Mouse (Mus musculus) stomach, embryonic 16.5 days (tissue): ENCODE measurements at regions not wholly inside any gene's neighbourhood (a gene's known extent, or its start where the extent isn't known, plus 50 kb on each side); places are given as distances from the start of the nearest gene placed in this dataset.

Source experiments
- ATAC-seq: fragments of 200-750 bp; cut with Nextera tagmentation; 2 replicates; pipeline ENCODE4 v1.8.0; 2017; ENCODE audit warnings: moderate number of reproducible peaks, moderate TSS enrichment; ENCODE audit not compliant: insufficient read depth, low FRiP score
- H3K27ac ChIP-seq: fragments of 300-500 bp; sonication (generic); 2 replicates; pipeline ENCODE4 v1.5.1; 2014; ENCODE audit warnings: low read length
- H3K27me3 ChIP-seq: fragments of 300-500 bp; sonication (generic); 2 replicates; pipeline ENCODE4 v1.6.1; 2014; ENCODE audit warnings: low read length, control low read depth, mixed read lengths; ENCODE audit not compliant: control insufficient read depth, insufficient read depth
- H3K36me3 ChIP-seq: fragments of 300-500 bp; sonication (generic); 2 replicates; pipeline ENCODE4 v1.6.1; 2014; ENCODE audit warnings: low read length; ENCODE audit not compliant: control insufficient read depth, insufficient read depth
- H3K4me1 ChIP-seq: fragments of 300-500 bp; sonication (generic); 2 replicates; pipeline ENCODE4 v1.6.1; 2014; ENCODE audit warnings: low read length, control low read depth, mixed read lengths; ENCODE audit not compliant: control insufficient read depth, insufficient read depth
- H3K4me2 ChIP-seq: fragments of 300-500 bp; sonication (generic); 2 replicates; pipeline ENCODE4 v1.6.1; 2014; ENCODE audit warnings: low read depth, low read length, mixed read lengths
- H3K4me3 ChIP-seq: fragments of 300-500 bp; sonication (generic); replicated peaks from 2 replicates; pipeline ENCODE4 v1.5.1; 2014; ENCODE audit warnings: mild to moderate bottlenecking, low read length
- H3K9ac ChIP-seq: fragments of 300-500 bp; sonication (generic); 2 replicates; pipeline ENCODE4 v1.6.1; 2014; ENCODE audit warnings: low read length
- H3K9me3 ChIP-seq: fragments of 300-500 bp; sonication (generic); replicated peaks from 2 replicates; pipeline ENCODE4 v1.6.1; 2016; ENCODE audit warnings: low read length, control low read depth; ENCODE audit not compliant: control insufficient read depth
- WGBS: fragments of 180-500 bp; shearing (Covaris S2); extraction: QIAGEN DNeasy Blood & Tissue Kit; methylation state at CpG from one replicate; pipeline ENCODE4 v1.1.7; 2014; 5-methylcytosine and 5-hydroxymethylcytosine counted together

- Histone ChIP-seq H3K4me2 (no peak overlapping the region), H3K9me3 (no peaks in the 10 kb centered on the region), H3K27me3 (no peaks in the 10 kb centered on the region), H3K4me3 (no peak overlapping the region), H3K27ac (no peak overlapping the region), H3K36me3 (no peaks in the 10 kb centered on the region), H3K4me1 (no peaks in the 10 kb centered on the region), H3K9ac (no peak overlapping the region)
- 69% methylated on average over 15 of the region's 15 CpGs for WGBS
- no peak for ATAC-seq
These were observed 365.5 kb downstream of the Foxo1 start for GRCm38 (mm10) chr3:52633491-52634100.

DNA sequence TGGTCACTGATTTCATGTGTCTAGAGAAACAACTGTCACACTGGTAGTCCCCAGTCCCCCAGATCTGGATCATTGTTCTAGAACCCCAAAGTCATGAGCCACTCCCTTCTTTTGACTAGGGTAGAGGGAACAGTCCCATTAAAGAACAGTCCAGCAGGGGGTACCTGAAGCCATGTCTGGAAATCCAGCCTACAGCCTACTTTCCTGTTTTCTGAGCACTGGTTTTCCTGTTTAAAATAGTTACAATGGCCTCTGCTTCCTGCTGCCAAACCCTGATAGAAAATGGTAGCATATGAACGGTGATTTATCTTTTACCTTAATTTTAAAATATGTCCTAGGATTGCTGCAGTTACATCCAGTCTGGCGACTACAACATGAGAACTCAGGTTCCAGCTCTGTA is 364.5 kb downstream of the Foxo1 start:
- no peak for ATAC-seq
- Histone ChIP-seq H3K27ac (no peak overlapping the region), H3K9ac (no peak overlapping the region), H3K27me3 (no peaks in the 10 kb centered on the region), H3K36me3 (no peaks in the 10 kb centered on the region), H3K4me3 (no peak overlapping the region), H3K4me2 (no peak overlapping the region), H3K9me3 (no peaks in the 10 kb centered on the region), H3K4me1 (no peaks in the 10 kb centered on the region)
- 78% methylated on average over 2 of the region's 2 CpGs for WGBS

GRCm38 (mm10) chr3:52630209-52630608 is 362.1 kb downstream of the Foxo1 start:
- Histone ChIP-seq H3K27ac (no peak overlapping the region), H3K36me3 (no peaks in the 10 kb centered on the region), H3K4me1 (no peaks in the 10 kb centered on the region), H3K4me3 (no peak overlapping the region), H3K4me2 (no peak overlapping the region), H3K9me3 (no peaks in the 10 kb centered on the region), H3K27me3 (no peaks in the 10 kb centered on the region), H3K9ac (no peak overlapping the region)
- ATAC-seq, result no peak
- 64% methylated on average over 5 of the region's 5 CpGs for WGBS

- Histone ChIP-seq H3K27me3 (no peaks in the 10 kb centered on the region), H3K4me2 (no peak overlapping the region), H3K4me1 (no peaks in the 10 kb centered on the region)
These were observed 357.0 kb downstream of the Foxo1 start for GRCm38 (mm10) chr3:52625125-52625524.

GRCm38 (mm10) chr3:52622530-52622929 is 354.4 kb downstream of the Foxo1 start:
- Histone ChIP-seq H3K4me1 (no peaks in the 10 kb centered on the region), H3K36me3 (no peaks in the 10 kb centered on the region), H3K27me3 (no peaks in the 10 kb centered on the region), H3K9ac (no peak overlapping the region), H3K27ac (no peak overlapping the region), H3K4me3 (no peak overlapping the region), H3K4me2 (no peak overlapping the region), H3K9me3 (no peaks in the 10 kb centered on the region)
- WGBS, result 87% methylated on average over 8 of the region's 8 CpGs
- no peak for ATAC-seq

More at GRCm38 (mm10) chr3:52625125-52625524, 357.0 kb downstream of the Foxo1 start:
- Histone ChIP-seq H3K4me3 (no peak overlapping the region), H3K9me3 (no peaks in the 10 kb centered on the region), H3K36me3 (no peaks in the 10 kb centered on the region), H3K9ac (no peak overlapping the region), H3K27ac (no peak overlapping the region)
- WGBS, result 73% methylated on average over 1 of the region's 1 CpGs
- no peak for ATAC-seq

DNA sequence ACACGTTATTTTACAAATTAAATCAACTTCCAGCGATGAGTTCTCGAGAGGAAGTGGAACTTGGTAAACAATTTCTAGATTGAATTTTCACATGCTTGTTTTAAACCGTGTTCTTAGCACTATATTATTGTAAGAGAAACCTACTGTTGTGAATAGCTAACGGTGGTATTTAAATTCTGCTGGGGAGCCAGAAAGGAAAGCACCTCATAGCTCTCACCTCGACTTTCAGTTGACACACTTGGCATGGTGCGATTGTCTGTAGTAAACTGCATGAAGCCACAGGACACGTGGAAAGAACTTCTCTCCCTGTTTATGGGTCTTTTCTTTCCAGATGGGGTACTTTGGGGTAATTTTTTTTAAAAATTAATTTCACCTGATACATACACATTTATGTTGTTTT is 353.8 kb downstream of the Foxo1 start:
- Histone ChIP-seq H3K4me1 (no peaks in the 10 kb centered on the region), H3K27me3 (no peaks in the 10 kb centered on the region), H3K4me2 (no peak overlapping the region), H3K9ac (no peak overlapping the region), H3K9me3 (no peaks in the 10 kb centered on the region), H3K27ac (no peak overlapping the region), H3K4me3 (no peak overlapping the region), H3K36me3 (no peaks in the 10 kb centered on the region)
- 76% methylated on average over 8 of the region's 8 CpGs for WGBS
- ATAC-seq, result no peak

- H3K27ac ChIP-seq, result no peak overlapping the region
- no peak for ATAC-seq
- no peaks in the 10 kb centered on the region for H3K9me3 ChIP-seq
- no peaks in the 10 kb centered on the region for H3K4me1 ChIP-seq
- no peaks in the 10 kb centered on the region for H3K27me3 ChIP-seq
- no peak overlapping the region for H3K9ac ChIP-seq
- H3K36me3 ChIP-seq, result no peaks in the 10 kb centered on the region
- WGBS, result 55% methylated on average over 2 of the region's 2 CpGs
- no peak overlapping the region for H3K4me3 ChIP-seq
- no peak overlapping the region for H3K4me2 ChIP-seq
These were observed 350.7 kb downstream of the Foxo1 start for GRCm38 (mm10) chr3:52618925-52619224.

DNA sequence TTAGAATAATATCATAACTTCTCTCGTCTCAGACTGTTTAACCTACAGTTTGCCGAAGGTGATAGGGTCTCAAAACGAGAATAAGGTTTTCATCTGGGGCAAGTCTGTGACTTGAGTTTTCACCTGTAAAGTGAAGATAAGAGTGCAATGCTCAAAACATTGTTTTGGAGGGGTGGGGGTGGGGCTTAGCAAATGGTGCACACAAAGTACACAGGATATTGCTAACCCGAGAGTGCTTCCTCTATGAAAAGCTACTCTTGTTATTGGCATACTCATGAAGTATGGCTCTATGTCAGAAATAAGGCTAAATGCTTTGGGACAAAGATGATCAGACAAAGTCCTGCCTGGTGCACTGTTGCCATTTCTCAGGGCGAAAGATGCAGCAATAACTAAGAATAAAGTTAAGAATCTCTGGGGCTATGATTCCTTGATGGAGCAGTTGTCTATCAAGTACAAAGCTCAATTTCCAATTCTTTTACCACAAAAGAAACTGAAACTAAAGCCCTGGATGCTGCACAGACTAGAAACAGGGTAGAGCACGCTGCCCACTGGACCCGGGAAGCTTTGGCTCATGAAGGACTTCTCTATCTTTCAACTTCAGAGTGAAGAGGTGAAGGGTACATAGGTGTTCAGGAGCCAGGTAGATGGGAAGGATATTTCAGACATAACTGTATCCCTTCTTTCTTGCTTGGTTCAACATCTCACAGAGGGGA is 350.2 kb downstream of the Foxo1 start:
- Histone ChIP-seq H3K27ac (no peak overlapping the region), H3K27me3 (no peaks in the 10 kb centered on the region), H3K4me3 (no peak overlapping the region), H3K9me3 (no peaks in the 10 kb centered on the region), H3K4me2 (no peak overlapping the region), H3K4me1 (no peaks in the 10 kb centered on the region), H3K36me3 (no peaks in the 10 kb centered on the region), H3K9ac (no peak overlapping the region)
- no peak for ATAC-seq
- 70% methylated on average over 7 of the region's 7 CpGs for WGBS

DNA sequence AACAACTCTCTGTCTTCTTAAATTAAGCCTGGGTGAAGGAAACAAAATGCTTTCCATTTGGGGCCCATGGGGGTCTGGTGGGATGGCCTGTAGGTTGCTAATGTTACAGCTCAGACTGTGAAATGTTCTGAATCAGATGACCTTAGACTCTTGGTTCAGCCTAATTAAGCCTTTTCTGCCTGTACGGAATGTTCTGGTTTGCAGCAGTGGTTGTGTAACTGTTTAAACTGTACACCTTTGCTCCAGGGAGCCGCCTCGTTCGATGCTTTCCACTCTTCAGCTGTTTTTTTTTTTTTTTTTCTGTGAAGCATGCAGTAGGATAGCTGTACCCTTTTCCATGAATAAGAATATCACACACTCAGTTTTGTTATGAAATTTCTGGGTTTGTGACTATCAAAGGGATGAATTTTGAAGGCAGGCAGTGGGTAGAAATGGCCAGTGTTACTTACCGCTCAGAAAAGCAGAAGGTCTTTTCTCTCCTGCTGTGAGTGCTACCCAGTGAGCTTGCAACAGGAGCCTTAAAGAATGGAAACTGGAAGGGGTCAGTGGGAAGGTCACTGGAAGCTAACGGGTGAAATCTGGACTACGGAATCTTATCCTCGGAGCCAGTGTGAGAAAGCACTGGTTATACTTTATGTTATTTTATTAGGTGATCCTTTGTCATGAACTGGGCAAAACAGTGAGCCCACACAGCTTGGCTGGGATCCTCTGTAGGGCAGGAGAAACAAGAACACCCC is 349.4 kb downstream of the Foxo1 start:
- Histone ChIP-seq H3K9me3 (no peaks in the 10 kb centered on the region), H3K36me3 (no peaks in the 10 kb centered on the region), H3K4me1 (no peaks in the 10 kb centered on the region), H3K4me2 (no peak overlapping the region), H3K9ac (no peak overlapping the region), H3K4me3 (no peak overlapping the region), H3K27me3 (no peaks in the 10 kb centered on the region), H3K27ac (no peak overlapping the region)
- ATAC-seq, result no peak
- 51% methylated on average over 8 of the region's 8 CpGs for WGBS
